Comparison of ENCODE assay signal across 31 mouse cellular contexts in the genomic region with DNA sequence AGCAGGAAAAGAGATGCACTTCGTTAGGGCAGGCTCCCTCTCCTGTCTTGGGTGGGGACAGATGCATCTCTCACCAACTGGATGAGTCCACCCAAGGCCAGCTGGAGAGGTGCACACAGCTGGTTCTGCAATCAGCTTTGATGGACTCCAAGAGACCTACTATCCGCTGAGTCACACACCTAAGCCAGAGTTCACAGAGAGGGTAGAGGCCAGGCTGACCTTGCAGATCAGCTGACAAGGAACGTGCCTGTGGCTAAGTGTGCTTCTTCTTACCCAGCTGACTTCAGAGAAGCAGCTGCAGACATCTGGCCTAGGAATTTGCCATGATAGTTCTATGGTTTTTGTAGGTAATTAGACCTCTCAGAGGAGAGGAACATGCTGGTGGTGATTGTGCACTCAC.
DNase-seq lines count a peak whose midpoint lies in the region; ATAC-seq lines count a peak whose summit lies in the region.
"Had no signal": no experiment of that assay in that cellular context is flagged by ENCODE, and none has a peak within 500 bp of the region (broad histone marks: within the 10 kb centered on the region; RNA-seq: fewer than 3 reads in every experiment).

No protein-coding gene starts in this region.

- no peaks in the 10 kb centered on the region for H3K27me3 ChIP-seq in limb, embryonic 12.5 days
- no peaks in the 10 kb centered on the region for H3K27me3 ChIP-seq in limb, embryonic 10.5 days (ENCODE audit: low read depth, poor library complexity, severe bottlenecking)
- H3K27me3 ChIP-seq: embryonic facial prominence, embryonic 12.5 days; hindbrain, embryonic 15.5 days; liver, embryonic 13.5 days; Patski had no signal

- intact Hi-C loops in left cerebral cortex, postnatal 4 days (cut with DNase I), result loop anchor here (5.0 kb wide), 1 partner anchor 344 kb away; no protein-coding TSS in a partner anchor

- no peaks in the 10 kb centered on the region for H3K4me1 ChIP-seq in limb, embryonic 12.5 days (replicated peaks)
- no peaks in the 10 kb centered on the region for H3K4me1 ChIP-seq in limb, embryonic 10.5 days
- H3K4me1 ChIP-seq: embryonic facial prominence, embryonic 12.5 days; hindbrain, embryonic 10.5 days; hindbrain, embryonic 15.5 days; limb, embryonic 15.5 days; liver, embryonic 13.5 days had no signal

- WGBS in limb, embryonic 12.5 days, result 70% methylated on average over 3 of the region's 3 CpGs
- WGBS in limb, embryonic 10.5 days, result 76% methylated on average over 3 of the region's 3 CpGs

- 0 out of 2 replicates have a peak, but pooled peaks have one; percentile 6 for ATAC-seq in limb, embryonic 12.5 days (ENCODE audit: insufficient number of reproducible peaks, insufficient read depth, low FRiP score, low TSS enrichment, low read depth)
- ATAC-seq: inflammation-experienced regulatory T-cells, adult 6 months; midbrain, embryonic 16.5 days; Patski had no signal

- peak; percentile 33 to 69 for DNase-seq in adrenal gland, adult (ENCODE audit: inconsistent age in 2 of 2, low spot score in 1 of 2)
- no peak for DNase-seq in adrenal gland, postnatal 4 days (ENCODE audit: low spot score in 2 of 2)
- DNase-seq in limb, embryonic 10.5 days (ENCODE audit: low spot score), result no peak
- peak; percentile 16 for DNase-seq in R1 (ENCODE audit: low read depth, low spot score)
- peak; percentile 24 to 31 for DNase-seq in adrenal gland, postnatal 36 days
- no peak for DNase-seq in retina, postnatal 1 day
- no peak for DNase-seq in left cerebral cortex, postnatal 4 days
- DNase-seq: cerebellum, adult 9-10 months; embryo, embryonic 11 days; gastrocnemius, postnatal 10 days; heart, postnatal 14 days; kidney, adult 2 months; kidney, postnatal 4 days; layer of hippocampus, postnatal 36 days; liver, embryonic 13.5 days; lung, adult 2 months; lung, postnatal 36 days; right cerebral cortex, adult 18-20 months; spleen, adult 18-20 months; thymus, adult 2 months; thymus, postnatal 36 days had no signal

- H3K36me3 ChIP-seq in limb, embryonic 12.5 days, result no peaks in the 10 kb centered on the region
- no peaks in the 10 kb centered on the region for H3K36me3 ChIP-seq in limb, embryonic 10.5 days
- H3K36me3 ChIP-seq: embryonic facial prominence, embryonic 12.5 days; hindbrain, embryonic 10.5 days; hindbrain, embryonic 15.5 days; limb, embryonic 15.5 days; liver, embryonic 13.5 days had no signal

- no peak overlapping the region for H3K4me2 ChIP-seq in limb, embryonic 12.5 days
- H3K4me2 ChIP-seq: embryonic facial prominence, embryonic 12.5 days; hindbrain, embryonic 15.5 days; limb, embryonic 15.5 days; liver, embryonic 13.5 days; midbrain, embryonic 11.5 days had no signal

- no peak overlapping the region for H3K4me3 ChIP-seq in limb, embryonic 12.5 days (replicated peaks)
- no peak overlapping the region for H3K4me3 ChIP-seq in limb, embryonic 10.5 days
- H3K4me3 ChIP-seq: embryonic facial prominence, embryonic 12.5 days; hindbrain, embryonic 10.5 days; hindbrain, embryonic 15.5 days; limb, embryonic 15.5 days; liver, embryonic 13.5 days had no signal

- H3K9me3 ChIP-seq in limb, embryonic 12.5 days, result no peaks in the 10 kb centered on the region
- H3K9me3 ChIP-seq in limb, embryonic 10.5 days (replicated peaks), result no peaks in the 10 kb centered on the region
- H3K9me3 ChIP-seq: embryonic facial prominence, embryonic 12.5 days; hindbrain, embryonic 10.5 days; hindbrain, embryonic 15.5 days; limb, embryonic 15.5 days; liver, embryonic 13.5 days had no signal

- H3K9ac ChIP-seq in limb, embryonic 12.5 days (replicated peaks), result no peak overlapping the region
- H3K9ac ChIP-seq: embryonic facial prominence, embryonic 12.5 days; hindbrain, embryonic 15.5 days; limb, embryonic 15.5 days; liver, embryonic 13.5 days had no signal

- H3K27ac ChIP-seq in limb, embryonic 12.5 days, result no peak overlapping the region
- no peak overlapping the region for H3K27ac ChIP-seq in limb, embryonic 10.5 days
- H3K27ac ChIP-seq: embryonic facial prominence, embryonic 12.5 days; hindbrain, embryonic 10.5 days; hindbrain, embryonic 15.5 days; kidney, postnatal 0 days; limb, embryonic 15.5 days; liver, embryonic 13.5 days had no signal

Comparison
In these comparisons a context has a peak if more than half of its experiments do, and no peak if none do; other contexts are left out.
1. DNase-seq: peak in adrenal gland, adult (2 of 2), R1 (single experiment) and adrenal gland, postnatal 36 days (2 of 2); none in adrenal gland, postnatal 4 days (0 of 2), limb, embryonic 10.5 days (single experiment), retina, postnatal 1 day (single experiment) and left cerebral cortex, postnatal 4 days (single experiment).